Mouse (Mus musculus): Measurements from ENCODE around the gene Helz. TPM values are rescaled to one million over a fixed set of nuclear protein-coding genes. Genes with fewer than 3 reads are reported as not detected.

Helz gene
- total RNA-seq (2023) = 90.0 TPM

GRCm38 (mm10) chr11:107547351-107548203, at the start of gene Helz:
Gene Helz (plus strand): TSS chr11:107547930.

GRCm38 (mm10) chr11:107716332-107716938, 168.7 kb downstream of the Helz start, which contains the start of gene Cacng1:
Gene Cacng1 (minus strand): TSS chr11:107716522.

Other genes with a start within 250 kb of the Helz start
- gene Pitpnc1, start 77.2 kb upstream of the Helz start, total RNA-seq (2023) = 153 TPM
- 46.3 TPM for gene Psmd12, start 68.4 kb upstream of the Helz start, total RNA-seq (2023)
- not detected for gene Cacng1, start 168.6 kb downstream of the Helz start, total RNA-seq (2023)
- gene Cacng4, start 246.6 kb downstream of the Helz start, total RNA-seq (2023) = 0.56 TPM